Mouse (Mus musculus) embryonic facial prominence, embryonic 14.5 days (tissue): Measurements from ENCODE around the gene Akap13. TPM values are rescaled to one million over a fixed set of nuclear protein-coding genes. Genes with fewer than 3 reads are reported as not detected.

ENCODE experiments used
- ATAC-seq: fragments of 200-750 bp; cut with Nextera tagmentation; 2 replicates; pipeline ENCODE4 v1.8.0; 2017; ENCODE audit warnings: low read depth, moderate number of reproducible peaks, moderate TSS enrichment
- DNase-seq: peaks from one replicate; pipeline ENCODE4 v3.0.0-alpha.2; 2015; ENCODE audit warnings: low spot score
- H3K27ac ChIP-seq: fragments of 300-500 bp; sonication (generic); replicated peaks from 2 replicates; pipeline ENCODE4 v1.5.1; 2014; ENCODE audit warnings: low read depth, mild to moderate bottlenecking, low read length, moderate library complexity
- H3K27me3 ChIP-seq: fragments of 300-500 bp; sonication (generic); replicated peaks from 2 replicates; pipeline ENCODE4 v1.6.1; 2014; ENCODE audit warnings: low read length; ENCODE audit not compliant: control insufficient read depth, insufficient read depth
- H3K36me3 ChIP-seq: fragments of 300-500 bp; sonication (generic); 2 replicates; pipeline ENCODE4 v1.6.1; 2014; ENCODE audit warnings: low read length, mixed read lengths; ENCODE audit not compliant: control insufficient read depth, insufficient read depth
- H3K4me1 ChIP-seq: fragments of 300-500 bp; sonication (generic); 2 replicates; pipeline ENCODE4 v1.6.1; 2014; ENCODE audit warnings: antibody characterized with exemption, low read length; ENCODE audit not compliant: control insufficient read depth, insufficient read depth
- H3K4me2 ChIP-seq: fragments of 300-500 bp; sonication (generic); 2 replicates; pipeline ENCODE4 v1.6.1; 2014; ENCODE audit warnings: low read depth, mild to moderate bottlenecking, low read length, moderate library complexity, mixed read lengths
- H3K4me3 ChIP-seq: fragments of 300-500 bp; sonication (generic); 2 replicates; pipeline ENCODE4 v1.5.1; 2014; ENCODE audit warnings: low read depth, mild to moderate bottlenecking, low read length
- H3K9ac ChIP-seq: fragments of 300-500 bp; sonication (generic); 2 replicates; pipeline ENCODE4 v1.6.1; 2014; ENCODE audit warnings: low read depth, mild to moderate bottlenecking, low read length, moderate library complexity, mixed read lengths
- H3K9me3 ChIP-seq: fragments of 300-500 bp; sonication (generic); 2 replicates; pipeline ENCODE4 v1.6.1; 2016; ENCODE audit warnings: low read length; ENCODE audit not compliant: control insufficient read depth
- WGBS: fragments of 180-500 bp; shearing (Covaris S2); extraction: QIAGEN DNeasy Blood & Tissue Kit; methylation state at CpG from one replicate; pipeline ENCODE4 v1.1.7; 2014; 5-methylcytosine and 5-hydroxymethylcytosine counted together
- polyA plus RNA-seq: library from polyadenylated mRNA; unstranded; fragments of >200 nt; fragmentation: Nextera tagmentation; extraction: Ambion mirVana; gene quantifications from 2 replicates; pipeline ENCODE4 v1.2.1, GENCODE M21; 2014

The Akap13 gene
- polyA plus RNA-seq, 1 experiment from 2014 or later = 57.3 TPM

DNA sequence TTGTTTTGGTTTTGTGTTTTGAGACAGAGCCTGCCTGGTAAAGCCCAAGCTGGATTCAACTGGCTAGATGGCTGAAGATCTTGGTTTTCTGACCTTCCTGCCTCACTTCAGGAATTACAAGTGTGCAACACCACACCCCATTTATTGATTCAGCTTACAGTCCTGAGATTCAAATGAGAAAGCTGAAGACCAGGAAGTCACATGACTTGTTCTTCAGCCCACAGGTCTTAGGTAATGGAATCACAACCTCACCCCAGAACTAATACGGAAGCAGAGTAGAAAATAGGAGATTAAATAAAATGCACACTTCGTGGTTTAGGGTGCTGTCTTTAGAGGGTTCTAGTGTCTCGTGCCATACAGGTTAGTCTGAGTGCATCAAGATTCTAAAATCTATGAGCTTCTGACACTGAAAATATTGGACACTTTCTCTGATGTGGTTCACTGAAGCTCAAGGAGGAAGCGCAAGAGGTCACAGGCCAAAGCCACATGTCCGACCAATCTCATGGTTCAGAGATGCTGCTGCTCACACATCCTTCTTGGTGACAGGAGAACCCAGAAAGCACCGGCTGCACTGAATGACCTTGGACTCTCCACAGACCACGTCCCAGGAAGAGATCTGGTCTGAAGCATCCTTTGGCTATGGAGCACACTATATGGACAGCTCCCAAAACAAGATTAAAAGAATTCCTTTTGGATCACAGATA is 39.3 kb upstream of the Akap13 start:
- H3K4me2 ChIP-seq = no peak overlapping the region
- WGBS = 66% methylated on average over 7 of the region's 7 CpGs

DNA sequence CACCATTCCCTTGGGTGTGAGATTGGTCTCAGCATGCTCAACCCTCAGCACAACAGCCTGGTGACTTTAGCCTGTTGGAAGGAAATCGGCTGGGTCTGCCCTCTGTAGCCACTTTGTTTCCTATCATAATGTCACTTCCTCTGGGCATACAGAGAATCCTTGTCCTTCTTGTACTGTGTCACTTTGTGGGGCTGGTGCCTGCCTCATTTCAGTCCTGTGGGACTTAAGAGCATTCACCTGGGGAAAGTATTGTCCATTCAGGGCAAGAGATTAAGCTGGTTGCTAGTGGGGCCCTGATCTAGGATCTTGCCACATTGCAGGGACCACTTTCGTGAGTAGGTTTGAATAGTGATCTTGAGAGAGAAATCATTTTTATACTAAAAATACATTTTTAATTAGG is 34.4 kb upstream of the Akap13 start:
- Histone ChIP-seq H3K4me3 (no peak overlapping the region), H3K9me3 (no peaks in the 10 kb centered on the region), H3K9ac (no peak overlapping the region), H3K27ac (no peak overlapping the region), H3K4me1 (peaks cover 6% of the 10 kb centered on the region; the same call in 1 of the 2 replicates), H3K4me2 (no peak overlapping the region), H3K36me3 (no peaks in the 10 kb centered on the region), H3K27me3 (no peaks in the 10 kb centered on the region)
- no peak for DNase-seq
- no peak for ATAC-seq
- WGBS = 71% methylated on average over 2 of the region's 2 CpGs

More for the DNA sequence above, 39.3 kb upstream of the Akap13 start:
- no peak overlapping the region for H3K9ac ChIP-seq
- no peak for ATAC-seq
- no peaks in the 10 kb centered on the region for H3K9me3 ChIP-seq
- H3K36me3 ChIP-seq = no peaks in the 10 kb centered on the region
- no peak for DNase-seq
- no peaks in the 10 kb centered on the region for H3K4me1 ChIP-seq
- H3K27ac ChIP-seq = no peak overlapping the region
- no peaks in the 10 kb centered on the region for H3K27me3 ChIP-seq
- H3K4me3 ChIP-seq = no peak overlapping the region

DNA sequence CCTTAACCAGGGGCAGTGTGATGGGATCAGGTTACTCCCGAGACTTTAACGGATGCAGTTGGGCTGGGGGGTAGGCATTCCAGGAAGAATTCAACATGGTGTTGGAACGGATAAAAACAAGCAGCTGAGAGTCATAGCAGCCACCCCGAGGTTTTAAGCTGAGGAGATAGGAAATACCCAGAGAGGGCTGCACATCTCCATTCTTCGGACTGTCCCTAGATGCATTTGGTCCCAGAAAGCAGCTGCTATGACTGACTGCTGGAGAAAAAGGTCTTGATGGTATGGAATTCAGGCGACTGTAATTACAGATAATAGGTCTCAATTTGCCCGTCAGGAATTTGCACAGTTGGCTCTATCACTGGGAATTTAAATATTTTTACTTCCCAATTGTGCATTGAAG is 31.2 kb upstream of the Akap13 start:
- H3K9ac ChIP-seq = no peak overlapping the region
- H3K4me3 ChIP-seq = no peak overlapping the region
- no peak for DNase-seq
- ATAC-seq = peak; percentile 63
- 16% methylated on average over 7 of the region's 7 CpGs for WGBS
- H3K9me3 ChIP-seq = no peaks in the 10 kb centered on the region
- no peak overlapping the region for H3K4me2 ChIP-seq
- no peaks in the 10 kb centered on the region for H3K36me3 ChIP-seq
- no peak overlapping the region for H3K27ac ChIP-seq
- H3K27me3 ChIP-seq = no peaks in the 10 kb centered on the region
- H3K4me1 ChIP-seq = peaks cover 6% of the 10 kb centered on the region; the same call in 1 of the 2 replicates

DNA sequence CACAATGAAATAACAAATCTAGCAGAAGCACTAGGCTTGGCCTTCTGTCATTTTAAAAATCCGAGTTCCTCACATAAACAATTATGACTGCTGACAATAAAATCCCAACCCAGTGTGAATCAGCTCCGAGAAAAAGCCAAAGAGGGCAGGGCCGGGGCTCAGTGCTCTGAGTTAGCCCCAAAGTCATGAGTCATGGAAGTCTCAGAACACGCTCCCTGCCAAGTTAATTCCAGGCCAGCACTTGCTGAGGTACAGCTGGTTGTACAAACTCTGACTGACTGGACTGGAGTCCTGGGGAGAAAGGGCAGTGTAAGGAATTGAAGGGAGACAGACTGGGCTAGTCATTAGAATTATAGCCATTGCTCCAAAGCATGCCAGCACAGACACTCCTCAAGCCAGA is 28.0 kb upstream of the Akap13 start:
- DNase-seq (no peak), ATAC-seq (no peak)
- Histone ChIP-seq H3K36me3 (no peaks in the 10 kb centered on the region), H3K4me2 (no peak overlapping the region), H3K27me3 (no peaks in the 10 kb centered on the region), H3K9me3 (no peaks in the 10 kb centered on the region), H3K4me1 (peaks cover 11% of the 10 kb centered on the region), H3K4me3 (no peak overlapping the region), H3K27ac (no peak overlapping the region), H3K9ac (no peak overlapping the region)
- 66% methylated on average over 4 of the region's 4 CpGs for WGBS

DNA sequence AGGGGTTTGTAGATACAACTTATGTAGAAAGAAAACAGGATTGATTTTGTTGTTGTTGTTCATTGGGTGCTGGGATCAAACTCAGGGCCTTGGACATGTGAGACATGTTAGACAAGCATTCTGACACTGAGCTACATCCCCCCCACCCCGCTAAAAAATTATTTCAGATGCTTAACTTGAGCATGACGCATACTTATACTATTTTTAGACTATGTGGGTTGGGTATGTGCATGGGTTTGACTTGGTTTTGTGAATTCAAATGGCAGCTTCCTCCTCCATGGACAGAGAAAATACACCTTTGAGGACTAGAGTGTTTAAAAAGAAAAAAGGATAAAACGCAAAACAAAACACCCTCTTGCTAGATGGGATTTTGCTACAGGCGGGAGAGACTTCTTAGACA is 26.4 kb upstream of the Akap13 start:
- Histone ChIP-seq H3K4me3 (no peak overlapping the region), H3K9ac (no peak overlapping the region), H3K4me2 (no peak overlapping the region), H3K27ac (no peak overlapping the region), H3K4me1 (peaks cover 10% of the 10 kb centered on the region), H3K27me3 (no peaks in the 10 kb centered on the region), H3K9me3 (no peaks in the 10 kb centered on the region), H3K36me3 (no peaks in the 10 kb centered on the region)
- WGBS = 84% methylated on average over 4 of the region's 4 CpGs
- ATAC-seq = no peak
- no peak for DNase-seq

DNA sequence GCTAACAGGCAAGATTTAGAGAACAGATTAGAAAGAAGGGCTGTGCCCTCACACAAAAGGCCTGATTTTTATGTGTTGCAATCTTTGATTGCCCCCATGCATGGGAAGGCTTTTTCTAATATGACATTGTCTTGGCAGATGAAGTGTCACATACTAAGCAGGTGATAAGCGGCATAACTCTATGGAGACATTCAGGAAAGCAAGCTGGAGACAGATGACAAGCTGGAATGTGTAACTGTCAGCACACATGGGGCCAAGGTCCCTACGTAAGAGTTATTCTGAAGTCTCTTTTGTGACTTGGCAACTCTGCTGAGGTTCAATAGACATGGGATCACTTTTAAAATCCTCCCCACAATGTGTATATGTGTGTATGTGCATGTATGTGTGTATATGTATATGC is 24.8 kb upstream of the Akap13 start:
- WGBS = 56% methylated on average over 2 of the region's 2 CpGs
- no peak overlapping the region for H3K4me2 ChIP-seq
- no peak overlapping the region for H3K27ac ChIP-seq
- H3K9ac ChIP-seq = no peak overlapping the region
- no peaks in the 10 kb centered on the region for H3K27me3 ChIP-seq
- H3K4me3 ChIP-seq = no peak overlapping the region
- DNase-seq (no peak), ATAC-seq (no peak)
- peaks cover 4% of the 10 kb centered on the region for H3K4me1 ChIP-seq
- no peaks in the 10 kb centered on the region for H3K36me3 ChIP-seq
- no peaks in the 10 kb centered on the region for H3K9me3 ChIP-seq

DNA sequence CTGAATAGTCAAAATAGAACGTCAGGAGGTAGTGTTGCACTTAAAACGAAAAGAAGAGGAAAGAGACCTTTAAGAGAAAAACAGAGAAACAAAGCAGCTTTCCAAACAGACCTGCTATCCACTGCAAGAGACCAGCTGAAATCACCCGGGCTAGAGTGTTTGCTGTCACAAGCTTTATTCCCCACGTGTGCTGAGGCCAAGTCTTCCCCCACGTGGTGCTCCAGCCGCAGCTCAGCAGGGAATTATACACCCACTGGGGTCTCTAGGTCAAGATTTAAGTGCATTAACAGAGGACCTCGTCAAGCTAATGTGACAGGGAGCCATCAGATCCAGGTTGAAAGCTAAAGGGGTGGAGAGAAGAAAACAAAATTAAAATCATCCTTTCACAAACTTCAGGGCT is 24.3 kb upstream of the Akap13 start:
- WGBS = 21% methylated on average over 7 of the region's 7 CpGs

DNA sequence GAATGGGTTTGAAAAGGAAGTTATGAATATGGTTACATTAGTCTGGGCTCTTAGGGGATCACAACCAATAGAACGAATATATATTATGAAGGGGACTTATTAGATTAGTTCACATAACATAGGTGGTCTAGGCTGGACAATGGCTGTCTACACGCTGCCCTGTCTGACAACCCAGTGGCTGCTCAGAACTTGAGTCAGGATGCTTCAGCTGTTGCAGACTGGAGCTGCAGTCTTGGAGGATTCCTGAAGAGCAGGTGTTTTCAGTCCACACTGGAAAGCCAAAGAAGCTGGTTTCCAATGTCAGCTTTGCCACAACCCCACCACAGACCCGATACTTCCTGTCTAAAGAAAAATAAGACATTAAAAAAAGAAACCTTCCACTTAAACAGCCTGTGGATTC is 23.3 kb upstream of the Akap13 start:
- WGBS = 46% methylated on average over 3 of the region's 3 CpGs
- Histone ChIP-seq H3K27ac (no peak overlapping the region), H3K4me3 (no peak overlapping the region), H3K9me3 (no peaks in the 10 kb centered on the region), H3K36me3 (no peaks in the 10 kb centered on the region), H3K4me1 (peaks cover 4% of the 10 kb centered on the region), H3K4me2 (no peak overlapping the region), H3K9ac (no peak overlapping the region), H3K27me3 (no peaks in the 10 kb centered on the region)
- no peak for DNase-seq
- no peak for ATAC-seq

More for the DNA sequence above, 24.3 kb upstream of the Akap13 start:
- no peaks in the 10 kb centered on the region for H3K9me3 ChIP-seq
- no peak overlapping the region for H3K4me3 ChIP-seq
- H3K27me3 ChIP-seq = no peaks in the 10 kb centered on the region
- peaks cover 4% of the 10 kb centered on the region for H3K4me1 ChIP-seq
- no peak overlapping the region for H3K4me2 ChIP-seq
- DNase-seq = no peak
- no peak overlapping the region for H3K27ac ChIP-seq
- H3K9ac ChIP-seq = no peak overlapping the region
- no peaks in the 10 kb centered on the region for H3K36me3 ChIP-seq
- ATAC-seq = no peak
